Mouse (Mus musculus) heart, embryonic 11.5 days (tissue): Measurements from ENCODE around the gene Pex7. TPM values are rescaled to one million over a fixed set of nuclear protein-coding genes. Genes with fewer than 3 reads are reported as not detected.

ENCODE experiments used
- ATAC-seq: fragments of 200-750 bp; cut with Nextera tagmentation; replicated peaks from 2 replicates; pipeline ENCODE4 v1.8.0; 2017; ENCODE audit warnings: moderate library complexity; ENCODE audit not compliant: insufficient number of reproducible peaks, low FRiP score, low TSS enrichment
- H3K27ac ChIP-seq: fragments of 300-500 bp; sonication (generic); 2 replicates; pipeline ENCODE4 v1.5.1; 2014; ENCODE audit warnings: mild to moderate bottlenecking, low read depth, low read length
- H3K27me3 ChIP-seq: fragments of 300-500 bp; sonication (generic); 2 replicates; pipeline ENCODE4 v1.6.1; 2014; ENCODE audit warnings: mild to moderate bottlenecking, low read length, mixed read lengths; ENCODE audit not compliant: control insufficient read depth, insufficient read depth
- H3K36me3 ChIP-seq: fragments of 300-500 bp; sonication (generic); 2 replicates; pipeline ENCODE4 v1.6.1; 2014; ENCODE audit warnings: mild to moderate bottlenecking, low read length, moderate library complexity, mixed read lengths; ENCODE audit not compliant: control insufficient read depth, insufficient read depth
- H3K4me1 ChIP-seq: fragments of 300-500 bp; sonication (generic); 2 replicates; pipeline ENCODE4 v1.6.1; 2014; ENCODE audit warnings: low read length; ENCODE audit not compliant: control insufficient read depth, insufficient read depth
- H3K4me2 ChIP-seq: fragments of 300-500 bp; sonication (generic); 2 replicates; pipeline ENCODE4 v1.6.1; 2014; ENCODE audit warnings: mild to moderate bottlenecking, moderate library complexity
- H3K4me3 ChIP-seq: fragments of 300-500 bp; sonication (generic); 2 replicates; pipeline ENCODE4 v1.5.1; 2014; ENCODE audit warnings: low read depth, low read length
- H3K9ac ChIP-seq: fragments of 300-500 bp; sonication (generic); 2 replicates; pipeline ENCODE4 v1.6.1; 2014; ENCODE audit warnings: mild to moderate bottlenecking, low read depth, low read length, moderate library complexity
- H3K9me3 ChIP-seq: fragments of 300-500 bp; sonication (generic); replicated peaks from 2 replicates; pipeline ENCODE4 v1.6.1; 2016; ENCODE audit warnings: low read length; ENCODE audit not compliant: control insufficient read depth
- WGBS: fragments of 180-500 bp; shearing (Covaris S2); extraction: QIAGEN DNeasy Blood & Tissue Kit; methylation state at CpG from one replicate; pipeline ENCODE4 v1.1.7; 2014; ENCODE audit not compliant: insufficient replicate concordance; 5-methylcytosine and 5-hydroxymethylcytosine counted together
- polyA plus RNA-seq: library from polyadenylated mRNA; unstranded; fragments of >200 nt; fragmentation: Nextera tagmentation; extraction: Ambion mirVana; gene quantifications from 2 replicates; pipeline ENCODE4 v1.2.1, GENCODE M21; 2014

Gene Pex7
- polyA plus RNA-seq, 1 experiment from 2014 or later: 38.4 TPM

GRCm38 (mm10) chr10:19850544-19850997, 56.9 kb downstream of the Pex7 start:
- peaks cover 45% of the 10 kb centered on the region for H3K27me3 ChIP-seq
- no peaks in the 10 kb centered on the region for H3K4me1 ChIP-seq
- H3K27ac ChIP-seq: no peak overlapping the region
- H3K4me2 ChIP-seq: peak overlapping the region; percentile 99
- WGBS: under 1% methylated on average over 36 of the region's 36 CpGs
- no peak for ATAC-seq
- H3K9ac ChIP-seq: peak overlapping the region; percentile 56; the same call in 1 of the 2 replicates
- H3K9me3 ChIP-seq: no peaks in the 10 kb centered on the region
- peak overlapping the region; percentile 64 for H3K4me3 ChIP-seq
- H3K36me3 ChIP-seq: no peaks in the 10 kb centered on the region

- H3K27ac ChIP-seq: no peak overlapping the region
- peaks cover 45% of the 10 kb centered on the region for H3K27me3 ChIP-seq
- under 1% methylated on average over 31 of the region's 32 CpGs for WGBS
- H3K9me3 ChIP-seq: no peaks in the 10 kb centered on the region
- peak; percentile 43; the same call in 1 of the 2 replicates for ATAC-seq
- H3K4me1 ChIP-seq: no peaks in the 10 kb centered on the region
- peak overlapping the region; percentile 34; the same call in 1 of the 2 replicates for H3K9ac ChIP-seq
- no peaks in the 10 kb centered on the region for H3K36me3 ChIP-seq
- peak overlapping the region; percentile 64 for H3K4me3 ChIP-seq
- peak overlapping the region; percentile 99 for H3K4me2 ChIP-seq
Observed at GRCm38 (mm10) chr10:19849771-19850365, 57.6 kb downstream of the Pex7 start.

GRCm38 (mm10) chr10:19848928-19849770, 58.3 kb downstream of the Pex7 start:
- WGBS: 4% methylated on average over 44 of the region's 44 CpGs
- Histone ChIP-seq H3K4me3 (peak overlapping the region; percentile 64), H3K4me1 (no peaks in the 10 kb centered on the region), H3K27me3 (peaks cover 44% of the 10 kb centered on the region), H3K27ac (no peak overlapping the region), H3K9me3 (no peaks in the 10 kb centered on the region), H3K9ac (0 out of 2 replicates have a peak overlapping the region, but pooled peaks have one; percentile 34), H3K4me2 (peak overlapping the region; percentile 99), H3K36me3 (no peaks in the 10 kb centered on the region)
- ATAC-seq: no peak

- no peak for ATAC-seq
- H3K27ac ChIP-seq: no peak overlapping the region
- no peaks in the 10 kb centered on the region for H3K36me3 ChIP-seq
- no peak overlapping the region for H3K4me3 ChIP-seq
- H3K9me3 ChIP-seq: no peaks in the 10 kb centered on the region
- WGBS: 82% methylated on average over 5 of the region's 5 CpGs
- H3K9ac ChIP-seq: no peak overlapping the region
- H3K4me2 ChIP-seq: no peak overlapping the region
- H3K27me3 ChIP-seq: 0 out of 2 replicates have a peak, but pooled peaks cover 4% of the 10 kb centered on the region
- H3K4me1 ChIP-seq: no peaks in the 10 kb centered on the region
Observed at GRCm38 (mm10) chr10:19839836-19840235, 67.7 kb downstream of the Pex7 start.

- no peaks in the 10 kb centered on the region for H3K27me3 ChIP-seq
- 79% methylated on average over 8 of the region's 8 CpGs for WGBS
- no peak overlapping the region for H3K9ac ChIP-seq
- ATAC-seq: no peak
- no peaks in the 10 kb centered on the region for H3K4me1 ChIP-seq
- no peaks in the 10 kb centered on the region for H3K9me3 ChIP-seq
- no peaks in the 10 kb centered on the region for H3K36me3 ChIP-seq
- H3K4me3 ChIP-seq: no peak overlapping the region
- H3K4me2 ChIP-seq: no peak overlapping the region
- no peak overlapping the region for H3K27ac ChIP-seq
Observed at GRCm38 (mm10) chr10:19835887-19836710, 71.4 kb downstream of the Pex7 start.

GRCm38 (mm10) chr10:19834222-19834621, 73.3 kb downstream of the Pex7 start:
- no peaks in the 10 kb centered on the region for H3K9me3 ChIP-seq
- H3K27ac ChIP-seq: no peak overlapping the region
- no peaks in the 10 kb centered on the region for H3K36me3 ChIP-seq
- ATAC-seq: no peak
- H3K4me1 ChIP-seq: no peaks in the 10 kb centered on the region
- H3K4me2 ChIP-seq: no peak overlapping the region
- 89% methylated on average over 6 of the region's 6 CpGs for WGBS
- no peaks in the 10 kb centered on the region; the same call in 1 of the 2 replicates for H3K27me3 ChIP-seq
- H3K4me3 ChIP-seq: no peak overlapping the region
- no peak overlapping the region for H3K9ac ChIP-seq

GRCm38 (mm10) chr10:19831072-19831849, 76.2 kb downstream of the Pex7 start:
- 78% methylated on average over 5 of the region's 5 CpGs for WGBS
- no peaks in the 10 kb centered on the region; the same call in 1 of the 2 replicates for H3K27me3 ChIP-seq

More at GRCm38 (mm10) chr10:19831072-19831849, 76.2 kb downstream of the Pex7 start:
- Histone ChIP-seq H3K9me3 (no peaks in the 10 kb centered on the region), H3K9ac (no peak overlapping the region), H3K36me3 (no peaks in the 10 kb centered on the region), H3K27ac (no peak overlapping the region), H3K4me2 (no peak overlapping the region), H3K4me3 (no peak overlapping the region), H3K4me1 (no peaks in the 10 kb centered on the region)
- no peak for ATAC-seq
